Mouse (Mus musculus) ES-Bruce4 (cell line): Measurements from ENCODE around the gene Rpl31. TPM values are rescaled to one million over a fixed set of nuclear protein-coding genes. Genes with fewer than 3 reads are reported as not detected.

ENCODE experiments used
- H3K27ac ChIP-seq: 2 replicates; pipeline ENCODE4 v1.5.1; 2012; ENCODE audit warnings: low read length, inconsistent platforms; ENCODE audit not compliant: insufficient read depth
- H3K27me3 ChIP-seq: 2 replicates; pipeline ENCODE4 v1.6.1; 2012; ENCODE audit warnings: mild to moderate bottlenecking, low read length, inconsistent platforms; ENCODE audit not compliant: control insufficient read depth, poor library complexity, insufficient read depth, severe bottlenecking
- H3K36me3 ChIP-seq: 2 replicates; pipeline ENCODE4 v1.6.1; 2012; ENCODE audit warnings: inconsistent platforms, mild to moderate bottlenecking, low read length, moderate library complexity; ENCODE audit not compliant: control insufficient read depth, poor library complexity, insufficient read depth, severe bottlenecking
- H3K4me1 ChIP-seq: one replicate; pipeline ENCODE4 v1.8.1; 2011; ENCODE audit warnings: low read length; ENCODE audit not compliant: control insufficient read depth, insufficient read depth
- H3K4me3 ChIP-seq: 2 replicates; pipeline ENCODE4 v1.5.1; 2011; ENCODE audit warnings: low read depth, mild to moderate bottlenecking, low read length
- H3K9ac ChIP-seq: 2 replicates; pipeline ENCODE4 v1.6.1; 2012; ENCODE audit warnings: low read depth, mild to moderate bottlenecking, inconsistent platforms; ENCODE audit not compliant: poor library complexity, severe bottlenecking
- H3K9me3 ChIP-seq: replicated peaks from 2 replicates; pipeline ENCODE4 v1.6.1; 2012; ENCODE audit warnings: mild to moderate bottlenecking, low read length, inconsistent platforms; ENCODE audit not compliant: control insufficient read depth, poor library complexity, insufficient read depth, severe bottlenecking
- CTCF ChIP-seq: IDR thresholded peaks from one replicate; pipeline ENCODE4 v1.8.1; 2011; ENCODE audit warnings: low read depth, low read length
- EP300 ChIP-seq: IDR thresholded peaks from 2 replicates; pipeline ENCODE4 v1.6.1; 2011; ENCODE audit warnings: low read depth, low read length; ENCODE audit not compliant: insufficient read depth
- POLR2A ChIP-seq: IDR thresholded peaks from one replicate; pipeline ENCODE4 v1.8.1; 2011; ENCODE audit warnings: low read length; ENCODE audit not compliant: insufficient read depth
- polyA plus RNA-seq: library from polyadenylated mRNA; stranded (reverse); fragments of >200 nt; gene quantifications from 2 replicates; pipeline ENCODE4 v1.2.4, GENCODE M21; 2011; ENCODE audit warnings: low read depth; ENCODE audit not compliant: missing spikeins, insufficient read depth, insufficient read length

The Rpl31 gene
- polyA plus RNA-seq, 1 experiment = 2,624 TPM

DNA sequence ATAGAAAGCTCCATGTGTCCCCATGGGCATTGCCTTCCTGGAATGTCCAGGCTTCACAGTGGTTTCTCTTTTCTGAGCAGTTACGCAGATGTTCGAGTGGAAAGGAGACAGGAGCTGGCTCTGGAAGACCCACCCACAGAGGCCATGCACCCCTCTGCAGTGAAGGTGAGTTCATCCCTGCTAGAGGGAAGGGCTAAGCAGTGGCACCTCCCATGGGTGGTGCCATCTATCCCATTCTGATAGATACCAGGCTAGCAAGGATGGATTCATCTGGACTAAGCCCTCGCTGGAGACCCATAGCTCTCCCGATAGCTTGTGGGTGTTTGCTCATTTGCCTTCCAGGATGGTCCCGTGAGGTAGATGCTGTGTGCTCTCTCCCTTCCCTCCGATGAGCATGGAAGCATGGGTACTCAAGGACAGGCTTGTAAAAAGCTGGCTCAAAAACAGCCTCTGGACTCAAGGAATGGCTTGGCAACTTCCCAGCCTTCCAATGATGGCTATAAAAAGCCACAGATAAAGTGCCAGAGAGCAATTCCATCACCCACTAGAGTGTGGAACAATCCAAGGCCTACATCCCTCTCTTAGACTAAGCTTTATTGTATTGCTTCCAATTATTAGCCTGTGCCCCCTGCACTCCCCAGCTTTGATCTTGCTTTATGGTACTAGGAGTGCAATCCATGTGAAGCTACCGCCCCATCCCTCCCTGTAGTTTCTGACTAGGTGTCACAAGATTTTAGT lies 36.6 kb upstream of the Rpl31 start:
- TF ChIP-seq CTCF (no peak), EP300 (no peak), POLR2A (no peak)
- H3K9me3 ChIP-seq = no peaks in the 10 kb centered on the region
- no peak overlapping the region for H3K27ac ChIP-seq
- no peaks in the 10 kb centered on the region for H3K27me3 ChIP-seq
- no peak overlapping the region for H3K9ac ChIP-seq
- no peaks in the 10 kb centered on the region for H3K36me3 ChIP-seq
- H3K4me1 ChIP-seq = no peaks in the 10 kb centered on the region
- no peak overlapping the region for H3K4me3 ChIP-seq

DNA sequence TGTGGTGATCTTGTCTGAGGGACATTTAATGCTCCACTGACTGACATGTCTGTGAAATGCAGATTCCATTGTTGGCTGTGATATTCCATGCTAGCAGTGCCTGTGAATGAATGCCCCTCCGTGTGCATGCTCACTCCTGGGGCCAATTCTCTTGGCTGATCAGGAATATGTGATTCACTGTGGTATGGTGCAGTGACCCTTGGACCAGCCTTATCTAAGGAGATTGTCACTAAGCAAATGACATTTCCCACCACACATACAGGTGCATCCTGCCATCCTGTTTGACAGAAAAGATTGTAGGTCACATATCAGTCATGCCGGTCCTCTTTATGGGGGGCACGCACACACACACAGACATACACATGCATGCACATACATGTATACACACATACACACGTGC lies 35.2 kb upstream of the Rpl31 start:
- Histone ChIP-seq H3K27me3 (no peaks in the 10 kb centered on the region), H3K9ac (no peak overlapping the region), H3K4me3 (no peak overlapping the region), H3K9me3 (no peaks in the 10 kb centered on the region), H3K4me1 (no peaks in the 10 kb centered on the region), H3K36me3 (no peaks in the 10 kb centered on the region), H3K27ac (no peak overlapping the region)
- TF ChIP-seq POLR2A = no peak

DNA sequence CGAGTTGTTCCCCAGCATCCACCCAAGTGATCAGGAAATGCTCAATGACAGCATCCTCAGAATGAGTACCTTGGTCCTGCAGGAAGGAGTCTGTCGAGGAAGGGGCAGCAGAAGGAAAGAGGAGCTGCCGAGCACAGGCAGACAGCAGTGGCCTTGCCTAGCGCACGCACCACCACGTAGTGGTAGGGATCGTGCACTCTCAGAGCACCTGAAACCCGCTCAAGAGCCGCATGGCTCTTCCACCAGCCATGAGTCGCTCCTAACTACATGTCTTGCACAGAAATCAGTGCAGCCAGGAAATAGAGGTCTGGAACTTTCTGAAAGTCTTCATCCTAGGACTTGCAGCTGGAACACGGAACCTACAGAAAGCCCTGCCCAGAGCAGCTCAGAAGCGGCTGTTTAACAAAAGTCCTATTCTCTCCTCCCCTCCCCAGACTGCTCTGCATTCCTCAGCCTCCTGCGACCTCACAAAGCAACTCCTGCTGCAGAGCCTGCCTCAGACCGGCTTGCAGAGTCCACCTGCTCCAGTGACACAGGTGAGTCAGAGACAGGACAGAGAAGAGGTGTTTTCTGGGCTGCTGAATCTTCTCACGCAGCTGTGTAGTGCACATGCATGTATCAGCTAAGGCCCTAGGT lies 32.0 kb upstream of the Rpl31 start:
- Histone ChIP-seq H3K4me3 (no peak overlapping the region), H3K9me3 (no peaks in the 10 kb centered on the region), H3K9ac (no peak overlapping the region), H3K27ac (no peak overlapping the region), H3K27me3 (no peaks in the 10 kb centered on the region), H3K36me3 (no peaks in the 10 kb centered on the region), H3K4me1 (no peaks in the 10 kb centered on the region)
- TF ChIP-seq EP300 (no peak), CTCF (no peak), POLR2A (no peak)

DNA sequence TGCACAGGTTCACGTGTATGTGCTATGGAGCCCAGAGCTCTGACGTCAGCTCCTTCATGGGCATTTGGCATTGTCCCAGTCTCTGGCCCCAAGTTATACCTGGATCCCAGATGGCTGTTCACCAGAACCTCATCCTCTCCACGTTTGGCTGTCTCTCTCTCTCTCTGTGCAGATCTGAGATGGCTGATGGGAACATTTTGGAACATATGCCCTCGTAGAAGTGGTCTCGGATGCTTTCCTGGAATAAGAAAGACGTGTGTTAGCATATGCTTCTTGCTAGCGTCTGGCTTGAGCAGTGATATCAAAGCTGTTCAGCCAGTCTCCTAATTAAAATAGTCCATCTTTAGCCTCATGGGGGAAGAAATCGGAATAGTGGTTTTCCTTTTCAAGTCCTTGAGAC lies 30.9 kb upstream of the Rpl31 start:
- Histone ChIP-seq H3K4me1 (no peaks in the 10 kb centered on the region), H3K36me3 (no peaks in the 10 kb centered on the region), H3K9ac (no peak overlapping the region), H3K27ac (no peak overlapping the region), H3K27me3 (no peaks in the 10 kb centered on the region), H3K9me3 (no peaks in the 10 kb centered on the region), H3K4me3 (no peak overlapping the region)
- no peak for TF ChIP-seq CTCF
- no peak for TF ChIP-seq POLR2A
- no peak for TF ChIP-seq EP300

DNA sequence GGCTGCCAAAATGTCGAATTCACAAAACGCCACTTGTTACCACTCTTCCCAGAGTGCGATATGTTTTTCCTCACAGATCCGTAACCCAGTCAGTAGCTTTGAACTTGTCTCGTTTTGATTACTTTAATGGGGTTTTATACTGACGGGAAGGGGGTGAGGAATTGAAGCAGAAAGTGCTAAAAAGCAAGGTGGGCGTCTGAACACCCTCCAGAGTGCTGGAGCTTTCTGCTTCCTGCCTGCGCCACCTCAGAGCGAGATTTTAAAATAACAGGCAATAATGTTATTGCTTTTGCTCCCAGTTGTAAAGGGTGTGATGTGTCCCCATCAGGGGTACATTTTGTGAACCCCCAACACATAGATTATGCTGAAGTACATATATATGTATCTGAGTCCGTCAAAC lies 28.8 kb upstream of the Rpl31 start:
- no peak overlapping the region for H3K27ac ChIP-seq
- H3K36me3 ChIP-seq = no peaks in the 10 kb centered on the region
- TF ChIP-seq CTCF = no peak
- TF ChIP-seq POLR2A = no peak
- no peak for TF ChIP-seq EP300
- H3K4me1 ChIP-seq = no peaks in the 10 kb centered on the region
- no peak overlapping the region for H3K9ac ChIP-seq
- no peaks in the 10 kb centered on the region for H3K27me3 ChIP-seq
- H3K9me3 ChIP-seq = no peaks in the 10 kb centered on the region
- H3K4me3 ChIP-seq = no peak overlapping the region

DNA sequence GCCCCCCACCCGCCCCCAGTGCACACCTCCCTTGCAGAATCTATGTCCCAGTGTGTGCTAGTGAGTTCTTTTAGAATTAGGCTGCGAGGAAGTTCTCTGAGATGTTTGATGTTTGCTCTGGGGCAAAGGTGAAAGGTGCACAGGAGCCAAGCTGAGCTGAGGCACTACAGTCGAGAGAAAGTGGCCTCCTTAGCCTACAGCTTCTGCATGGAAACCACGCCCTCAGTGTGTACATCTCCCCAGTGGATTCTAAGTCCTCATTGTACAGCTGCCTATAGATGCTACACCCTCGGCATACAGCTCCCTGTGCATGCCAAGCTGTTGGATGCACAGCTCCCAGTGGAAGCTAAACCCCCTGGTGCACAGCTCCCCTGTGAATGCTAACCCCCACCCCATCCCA lies 28.2 kb upstream of the Rpl31 start:
- Histone ChIP-seq H3K27me3 (no peaks in the 10 kb centered on the region), H3K36me3 (no peaks in the 10 kb centered on the region), H3K9ac (no peak overlapping the region), H3K9me3 (no peaks in the 10 kb centered on the region), H3K4me1 (no peaks in the 10 kb centered on the region), H3K27ac (no peak overlapping the region), H3K4me3 (no peak overlapping the region)
- no peak for TF ChIP-seq CTCF
- no peak for TF ChIP-seq POLR2A
- no peak for TF ChIP-seq EP300
